Mouse (Mus musculus) embryonic fibroblast, embryonic 13.5 days (primary cell): ENCODE measurements around the gene Slc25a11.

Source experiments
- CTCF ChIP-seq: IDR thresholded peaks from 2 replicates; pipeline ENCODE4 v1.5.1; 2011; ENCODE audit warnings: mild to moderate bottlenecking, control low read depth, low read length, moderate library complexity, borderline replicate concordance; ENCODE audit not compliant: insufficient read depth
- POLR2A ChIP-seq: IDR thresholded peaks from 2 replicates; pipeline ENCODE4 v1.6.1; 2011; ENCODE audit warnings: low read depth, mild to moderate bottlenecking, control low read depth, low read length, moderate library complexity

- peak; percentile 68 for TF ChIP-seq POLR2A
- TF ChIP-seq CTCF: no peak
Measured at GRCm38 (mm10) chr11:70668771-70669505, 21.7 kb upstream of the Slc25a11 start, which contains the start of gene Spag7.
